Mouse (Mus musculus) ES-E14 (cell line): Measurements from ENCODE around the gene Strn.

Experiments used
- HCFC1 ChIP-seq: IDR thresholded peaks from 2 replicates; pipeline ENCODE4 v1.6.1; 2012; ENCODE audit warnings: low read length, inconsistent platforms, borderline replicate concordance; ENCODE audit not compliant: insufficient read depth
- MAFK ChIP-seq: IDR thresholded peaks from 2 replicates; pipeline ENCODE4 v1.6.1; 2014; ENCODE audit warnings: mild to moderate bottlenecking, low read depth, low read length, inconsistent platforms; ENCODE audit not compliant: insufficient read depth
- ZC3H11A ChIP-seq: IDR thresholded peaks from 2 replicates; pipeline ENCODE4 v1.6.1; 2012; ENCODE audit warnings: low read depth, mild to moderate bottlenecking, inconsistent platforms, low read length, borderline replicate concordance
- ZNF384 ChIP-seq: IDR thresholded peaks from 2 replicates; pipeline ENCODE4 v1.6.1; 2012; ENCODE audit warnings: low read depth, low read length, inconsistent platforms

DNA sequence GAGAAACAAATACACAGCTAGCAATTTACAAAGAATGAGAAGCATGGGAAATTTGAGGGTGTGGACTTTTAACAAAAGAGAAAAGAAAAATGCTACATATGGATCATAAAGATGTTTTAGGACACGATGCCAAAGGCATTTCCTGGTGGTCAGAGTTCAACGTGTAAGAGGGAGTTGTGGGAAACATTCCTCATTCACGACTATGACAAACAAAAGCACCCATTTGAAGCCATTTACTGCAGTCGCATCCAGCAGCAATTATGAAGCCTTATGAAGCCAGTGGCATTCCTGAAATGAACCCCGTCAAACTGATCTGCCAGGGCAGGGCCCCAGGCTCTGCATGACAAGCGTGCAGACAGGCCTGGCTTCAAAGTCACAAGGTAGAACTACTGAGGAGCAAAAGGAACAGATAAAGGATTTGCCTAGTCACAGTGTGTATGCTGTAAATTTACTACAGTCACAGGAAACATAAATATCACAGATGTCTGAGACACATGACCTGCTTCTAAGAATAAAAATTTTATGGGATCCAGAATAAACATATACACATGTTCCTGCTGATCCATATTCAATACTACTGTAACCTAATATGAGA, 12.4 kb downstream of the Strn start:
- TF ChIP-seq ZNF384 (no peak), HCFC1 (no peak), MAFK (no peak), ZC3H11A (no peak)
